13 mouse cellular contexts compared by ENCODE assay signal in the genomic region with DNA sequence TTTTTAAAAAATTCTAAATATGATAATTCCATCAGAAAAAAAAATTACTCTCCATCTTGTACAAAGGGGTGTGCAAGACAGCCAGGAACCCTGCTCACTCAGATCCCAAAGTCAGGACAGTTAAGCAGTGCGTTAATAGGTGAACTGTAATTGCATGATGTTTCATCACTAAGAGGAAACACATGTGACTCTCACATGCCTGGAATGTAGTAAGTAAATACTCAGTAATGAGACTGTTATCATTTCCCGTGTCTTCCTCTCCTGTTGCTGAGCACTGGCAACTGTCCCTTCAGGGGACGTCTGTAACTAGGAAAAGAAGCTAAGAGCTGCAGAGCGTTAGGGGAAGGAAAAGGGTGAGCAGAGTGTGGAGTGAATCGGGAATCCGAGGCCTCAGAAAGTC.
A peak's percentile ranks its signal among the peaks of the same experiment; 100 is the strongest.
DNase-seq lines count a peak whose midpoint lies in the region; ATAC-seq and TF ChIP-seq lines count a peak whose summit lies in the region.
"Had no signal": no experiment of that assay in that cellular context is flagged by ENCODE, and none has a peak within 500 bp of the region (broad histone marks: within the 10 kb centered on the region; RNA-seq: fewer than 3 reads in every experiment).

No protein-coding gene starts in this region.

- H3K9me3 ChIP-seq in heart, embryonic 14.5 days (ENCODE audit: control insufficient read depth, low read length): no peaks in the 10 kb centered on the region
- no peaks in the 10 kb centered on the region for H3K9me3 ChIP-seq in midbrain, embryonic 16.5 days (replicated peaks; ENCODE audit: control insufficient read depth, low read length, poor library complexity, severe bottlenecking)
- no peaks in the 10 kb centered on the region for H3K9me3 ChIP-seq in midbrain, embryonic 11.5 days (ENCODE audit: control insufficient read depth, low read length)
- H3K9me3 ChIP-seq: forebrain, embryonic 10.5 days; G1E; midbrain, embryonic 13.5 days had no signal

- intact Hi-C loops in heart, postnatal 14 days (cut with DNase I): no loop called here

- peaks cover 10% of the 10 kb centered on the region for H3K36me3 ChIP-seq in heart, embryonic 14.5 days (ENCODE audit: control insufficient read depth, insufficient read depth, low read length)
- no peaks in the 10 kb centered on the region for H3K36me3 ChIP-seq in midbrain, embryonic 16.5 days (ENCODE audit: control insufficient read depth, insufficient read depth, low read length)
- H3K36me3 ChIP-seq in midbrain, embryonic 11.5 days (ENCODE audit: control insufficient read depth, insufficient read depth, low read length): no peaks in the 10 kb centered on the region

- H3K4me1 ChIP-seq in heart, embryonic 14.5 days (ENCODE audit: control insufficient read depth in 2 of 2, insufficient read depth in 2 of 2, low read length in 2 of 2): peaks cover 16 to 33% of the 10 kb centered on the region in 2 experiments
- H3K4me1 ChIP-seq in midbrain, embryonic 16.5 days (ENCODE audit: control insufficient read depth, insufficient read depth, low read length): peaks cover 22% of the 10 kb centered on the region
- H3K4me1 ChIP-seq in midbrain, embryonic 11.5 days (ENCODE audit: control insufficient read depth, insufficient read depth, low read length): peaks cover 2% of the 10 kb centered on the region
- H3K4me1 ChIP-seq in embryonic fibroblast, embryonic 13.5 days (ENCODE audit: control insufficient read depth, insufficient read depth, low read length): peaks cover 9% of the 10 kb centered on the region

- H3K9ac ChIP-seq in heart, embryonic 14.5 days (ENCODE audit: low read length): peak overlapping the region; percentile 44; the same call in 1 of the 2 replicates
- H3K9ac ChIP-seq in midbrain, embryonic 16.5 days (ENCODE audit: low read depth, low read length): no peak overlapping the region
- no peak overlapping the region for H3K9ac ChIP-seq in midbrain, embryonic 11.5 days (ENCODE audit: low read length)
- H3K9ac ChIP-seq: midbrain, embryonic 13.5 days had no signal

- H3K4me2 ChIP-seq in heart, embryonic 14.5 days (ENCODE audit: low read length): peak overlapping the region; percentile 0; the same call in 1 of the 2 replicates
- H3K4me2 ChIP-seq in midbrain, embryonic 16.5 days (ENCODE audit: low read length): no peak overlapping the region
- no peak overlapping the region for H3K4me2 ChIP-seq in midbrain, embryonic 11.5 days
- H3K4me2 ChIP-seq: midbrain, embryonic 13.5 days had no signal

- DNase-seq in heart, postnatal 14 days: no peak
- no peak for DNase-seq in midbrain, embryonic 11.5 days (ENCODE audit: low spot score, missing footprints)
- DNase-seq in mesoderm, embryonic 11.5 days (ENCODE audit: low read depth, low spot score): peak; percentile 15
- no peak for DNase-seq in cerebellum, adult 11 months
- DNase-seq in layer of hippocampus, adult 9-10 months (ENCODE audit: low spot score): no peak
- DNase-seq: adrenal gland, postnatal 14 days; kidney, postnatal 36 days had no signal

- no peak overlapping the region for H3K4me3 ChIP-seq in heart, embryonic 14.5 days (ENCODE audit: control insufficient read depth in 1 of 2, insufficient read depth in 1 of 2, low read depth in 1 of 2, low read length in 2 of 2)
- no peak overlapping the region for H3K4me3 ChIP-seq in midbrain, embryonic 16.5 days (ENCODE audit: low read depth, low read length)
- no peak overlapping the region for H3K4me3 ChIP-seq in midbrain, embryonic 11.5 days (ENCODE audit: low read depth, low read length)
- H3K4me3 ChIP-seq in embryonic fibroblast, embryonic 13.5 days (ENCODE audit: insufficient read depth, low read length): no peak overlapping the region
- H3K4me3 ChIP-seq: forebrain, embryonic 10.5 days; midbrain, embryonic 13.5 days had no signal

- H3K27me3 ChIP-seq in heart, embryonic 14.5 days (ENCODE audit: control insufficient read depth, insufficient read depth, low read length): no peaks in the 10 kb centered on the region
- no peaks in the 10 kb centered on the region for H3K27me3 ChIP-seq in midbrain, embryonic 16.5 days (ENCODE audit: control insufficient read depth, insufficient read depth, low read depth, low read length)
- H3K27me3 ChIP-seq in midbrain, embryonic 11.5 days (ENCODE audit: control insufficient read depth, insufficient read depth, low read length): no peaks in the 10 kb centered on the region
- H3K27me3 ChIP-seq: midbrain, embryonic 13.5 days had no signal

- no peak for TF ChIP-seq POLR2A in embryonic fibroblast, embryonic 13.5 days (IDR thresholded peaks at IDR 0.05; ENCODE audit: low read depth, low read length)

- WGBS in heart, embryonic 14.5 days: 18% methylated on average over 6 of the region's 6 CpGs
- 55% methylated on average over 6 of the region's 6 CpGs for WGBS in midbrain, embryonic 16.5 days
- 66% methylated on average over 6 of the region's 6 CpGs for WGBS in midbrain, embryonic 11.5 days

- ATAC-seq in heart, embryonic 14.5 days (ENCODE audit: insufficient number of reproducible peaks, insufficient read depth, low FRiP score, low read depth): no peak
- ATAC-seq in midbrain, embryonic 16.5 days: 0 out of 2 replicates have a peak, but pooled peaks have one; percentile 10
- no peak for ATAC-seq in midbrain, embryonic 11.5 days (ENCODE audit: low FRiP score)
- ATAC-seq: midbrain, embryonic 13.5 days had no signal

- TF ChIP-seq CTCF in embryonic fibroblast, embryonic 13.5 days (IDR thresholded peaks at IDR 0.05; ENCODE audit: borderline replicate concordance, insufficient read depth, low read length): no peak

- peak overlapping the region; percentile 2 to 19; a peak in 2 of 4 replicates for H3K27ac ChIP-seq in heart, embryonic 14.5 days (replicated peaks in 1 of 2; ENCODE audit: control insufficient read depth in 1 of 2, insufficient read depth in 1 of 2, low read depth in 2 of 2, low read length in 2 of 2)
- no peak overlapping the region for H3K27ac ChIP-seq in midbrain, embryonic 16.5 days (ENCODE audit: low read length)
- no peak overlapping the region for H3K27ac ChIP-seq in midbrain, embryonic 11.5 days (ENCODE audit: low read depth, low read length)
- peak overlapping the region; percentile 72 for H3K27ac ChIP-seq in embryonic fibroblast, embryonic 13.5 days (ENCODE audit: insufficient read depth, low read length)
- H3K27ac ChIP-seq: forebrain, embryonic 10.5 days; midbrain, embryonic 13.5 days had no signal

Comparison
In these comparisons a context has a peak if more than half of its experiments do, and no peak if none do; other contexts are left out.
1. H3K27ac ChIP-seq: peak in heart, embryonic 14.5 days (2 of 2) and embryonic fibroblast, embryonic 13.5 days (single experiment); none in midbrain, embryonic 16.5 days (single experiment) and midbrain, embryonic 11.5 days (single experiment).